Mouse (Mus musculus) activated CD4-positive, CD25-positive, alpha-beta regulatory T cell, adult 4 months (primary cell): Measurements from ENCODE around the gene Rcor3. TPM values are rescaled to one million over a fixed set of nuclear protein-coding genes. Genes with fewer than 3 reads are reported as not detected.

ENCODE experiments used
- ATAC-seq: one replicate; pipeline ENCODE4 v1.8.0; 2017
- polyA plus RNA-seq, 2 experiments: library from polyadenylated mRNA; unstranded; fragments of 100-300 nt; shearing (Covaris generic); gene quantifications; one replicate each; pipeline ENCODE4 v1.2.1; 2017

Rcor3 gene
- polyA plus RNA-seq, 2 experiments from 2014 or later = 16.0 to 17.8 TPM

DNA sequence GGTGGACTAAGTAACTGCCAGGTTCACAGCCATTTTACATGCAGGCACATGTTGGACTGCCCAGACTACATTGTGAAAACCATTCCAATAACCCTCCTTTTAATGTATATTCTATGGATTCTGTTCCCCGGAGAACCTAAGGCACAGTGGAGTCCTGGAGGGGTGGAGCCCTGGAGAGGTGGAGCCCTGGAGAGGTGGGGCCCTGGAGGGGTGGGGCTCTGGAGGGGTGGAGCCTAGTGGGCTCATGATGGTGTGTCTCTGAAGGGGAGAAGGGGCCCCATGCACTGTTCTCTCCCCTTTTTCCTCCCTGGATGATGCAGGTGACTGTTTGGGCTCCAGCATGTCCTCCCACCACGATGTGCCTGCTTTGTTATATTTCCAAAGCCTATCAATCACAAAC is 69.7 kb downstream of the Rcor3 start:
- ATAC-seq = no peak

DNA sequence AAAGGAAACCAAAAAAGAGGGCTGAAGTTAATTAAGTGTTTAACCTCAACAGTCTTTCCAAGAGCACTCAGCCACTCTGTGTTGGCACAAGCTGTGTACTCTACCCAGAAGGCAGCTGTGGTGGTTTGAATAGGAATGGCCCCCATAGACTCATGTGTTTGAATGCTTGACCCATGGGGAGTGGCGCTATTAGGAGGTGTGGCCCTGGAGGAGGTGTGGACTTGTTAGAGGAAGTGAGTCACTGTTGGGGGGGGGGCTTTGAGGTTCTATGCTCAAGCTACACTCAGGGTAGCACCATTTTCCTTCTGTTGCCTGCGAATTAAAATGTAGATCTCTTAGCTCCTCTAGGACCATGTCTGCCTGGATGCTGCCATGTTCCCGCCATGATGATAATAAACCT is 70.9 kb downstream of the Rcor3 start:
- no peak for ATAC-seq

DNA sequence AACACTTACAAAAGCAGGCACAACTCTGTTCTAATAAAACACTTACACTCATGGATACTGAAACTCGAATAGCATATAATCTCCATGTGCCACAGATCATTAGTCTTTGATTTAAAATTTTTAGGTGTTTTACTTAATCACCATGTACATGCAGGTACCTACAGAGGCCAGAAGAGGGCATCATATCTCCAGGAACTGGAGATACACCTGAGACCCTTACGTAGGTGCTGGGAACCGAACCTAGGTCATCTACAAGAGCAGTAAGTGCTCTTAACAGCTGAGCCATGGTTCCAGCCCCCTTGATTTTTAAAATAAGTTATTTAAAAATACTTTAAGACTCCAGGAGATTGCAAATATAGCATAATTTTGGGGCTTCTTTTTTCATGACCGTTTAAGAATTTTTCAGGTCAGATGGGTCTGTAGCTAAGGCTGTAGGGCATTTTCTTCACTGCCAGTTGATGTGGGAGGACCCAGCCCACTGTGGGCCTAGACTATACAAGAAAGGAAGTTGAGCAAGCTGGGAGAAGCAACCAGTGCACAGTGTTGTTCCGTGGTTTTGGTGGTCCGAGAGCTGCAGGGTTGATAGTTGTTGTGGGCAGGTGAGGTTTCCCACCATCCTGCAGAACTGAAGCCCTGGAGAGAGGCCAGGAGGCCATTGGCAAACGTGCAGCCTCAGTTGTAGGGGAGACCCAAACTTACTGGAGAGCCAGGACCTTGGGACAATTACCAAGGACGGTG is 74.5 kb downstream of the Rcor3 start:
- ATAC-seq = no peak

DNA sequence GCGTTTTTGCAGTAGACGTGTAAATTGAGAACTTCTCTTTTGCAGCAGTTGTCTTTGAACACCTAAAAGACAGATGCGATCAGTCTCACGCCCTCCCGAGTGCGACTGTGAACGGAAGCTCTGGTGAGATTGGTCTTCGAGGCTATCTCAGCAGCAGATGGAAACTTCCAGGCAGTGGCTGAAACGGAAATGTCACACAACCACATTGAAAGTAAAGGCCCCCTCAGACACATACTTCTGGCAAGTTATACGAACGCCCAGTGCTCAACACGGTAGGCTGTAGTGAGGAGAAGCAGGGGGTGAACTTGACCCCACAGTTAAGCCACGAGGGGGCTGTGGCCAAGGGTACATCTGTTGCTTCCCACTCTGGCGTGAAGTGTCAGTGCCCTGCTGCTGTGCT is 75.2 kb downstream of the Rcor3 start:
- ATAC-seq = peak; percentile 77

DNA sequence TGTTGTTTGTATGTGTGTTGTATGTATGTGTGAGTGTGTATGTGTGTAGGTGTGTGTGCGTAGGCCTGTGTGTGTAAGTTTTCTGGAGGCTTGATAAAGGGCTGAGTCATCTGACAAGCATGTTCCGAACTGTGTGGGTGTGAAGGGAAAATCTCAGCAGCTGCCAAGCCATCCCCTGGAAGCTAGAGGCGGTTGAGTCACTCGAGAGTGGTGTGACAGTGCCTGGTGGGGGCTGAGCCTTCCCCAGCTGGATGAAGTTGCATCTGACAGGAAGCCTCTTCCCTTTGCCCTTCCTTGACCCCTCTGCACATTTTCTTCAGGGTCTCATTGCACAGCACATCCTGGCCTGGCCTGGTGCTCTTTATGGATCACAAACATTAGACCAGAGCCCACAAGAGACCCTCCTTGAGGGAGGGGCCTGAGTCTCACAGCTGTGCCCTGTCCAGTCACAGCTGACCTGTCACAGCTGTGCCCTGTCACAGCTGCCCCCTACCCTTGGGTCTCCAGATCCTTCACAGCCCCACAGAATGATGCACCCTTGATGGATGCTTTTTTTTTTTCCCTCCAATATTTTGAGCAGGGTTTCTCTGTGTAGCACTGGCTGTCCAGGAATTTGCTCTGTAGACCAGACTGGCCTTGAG is 76.1 kb downstream of the Rcor3 start:
- ATAC-seq = peak; percentile 55

DNA sequence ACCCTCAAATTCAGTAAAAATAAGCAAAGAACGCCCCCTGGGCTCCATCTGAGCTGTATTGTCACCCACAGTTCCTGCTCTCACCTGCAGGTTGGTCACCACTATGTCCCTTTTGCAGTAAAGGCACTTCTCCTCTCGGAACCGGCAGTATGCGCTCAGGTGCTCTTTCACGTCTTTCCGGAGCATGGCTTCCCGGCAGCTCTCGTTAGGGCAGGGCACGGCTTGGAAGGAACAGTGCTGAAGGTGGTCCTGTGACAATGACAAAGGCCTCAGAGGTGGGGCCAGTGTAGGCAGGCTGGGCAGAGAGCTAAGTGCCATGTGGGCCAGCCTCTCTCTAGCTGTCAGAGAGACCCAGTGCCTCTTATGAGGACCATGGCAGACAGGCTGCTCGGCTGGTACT is 79.0 kb downstream of the Rcor3 start:
- ATAC-seq = no peak

DNA sequence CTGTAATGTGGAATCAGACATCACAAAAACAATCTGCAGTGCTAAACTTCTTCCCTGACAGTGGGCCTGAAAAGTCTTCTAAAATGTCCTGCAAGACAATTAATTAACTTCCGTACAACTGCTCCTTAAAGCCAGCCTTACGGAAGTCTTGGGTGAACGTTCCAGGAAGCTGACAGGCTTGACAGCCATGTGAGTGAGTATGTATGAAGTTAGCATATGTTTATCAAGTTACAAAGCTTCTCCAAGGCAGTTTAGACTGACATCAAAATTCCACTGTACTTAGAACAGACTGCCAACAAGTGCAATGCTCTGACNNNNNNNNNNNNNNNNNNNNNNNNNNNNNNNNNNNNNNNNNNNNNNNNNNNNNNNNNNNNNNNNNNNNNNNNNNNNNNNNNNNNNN is 84.1 kb downstream of the Rcor3 start:
- ATAC-seq = no peak

DNA sequence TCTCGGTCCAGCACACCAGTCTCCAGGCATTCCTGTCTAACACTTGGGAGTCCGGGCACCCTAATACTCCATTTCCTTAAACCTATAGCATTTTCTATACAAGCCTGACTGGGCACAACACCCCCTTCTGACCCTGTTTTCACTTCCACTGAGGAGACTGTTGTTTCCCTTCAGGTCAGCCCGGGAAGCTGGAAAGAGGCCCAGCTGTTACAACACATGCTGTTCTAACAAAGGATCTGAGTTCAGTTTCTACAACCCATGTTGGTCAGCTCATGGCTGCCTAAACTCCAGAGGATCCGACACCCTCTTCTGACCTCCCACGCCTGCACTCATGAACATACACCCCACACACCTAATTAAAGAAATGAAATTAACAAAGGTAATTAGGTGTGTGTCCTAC is 84.9 kb downstream of the Rcor3 start:
- no peak for ATAC-seq

DNA sequence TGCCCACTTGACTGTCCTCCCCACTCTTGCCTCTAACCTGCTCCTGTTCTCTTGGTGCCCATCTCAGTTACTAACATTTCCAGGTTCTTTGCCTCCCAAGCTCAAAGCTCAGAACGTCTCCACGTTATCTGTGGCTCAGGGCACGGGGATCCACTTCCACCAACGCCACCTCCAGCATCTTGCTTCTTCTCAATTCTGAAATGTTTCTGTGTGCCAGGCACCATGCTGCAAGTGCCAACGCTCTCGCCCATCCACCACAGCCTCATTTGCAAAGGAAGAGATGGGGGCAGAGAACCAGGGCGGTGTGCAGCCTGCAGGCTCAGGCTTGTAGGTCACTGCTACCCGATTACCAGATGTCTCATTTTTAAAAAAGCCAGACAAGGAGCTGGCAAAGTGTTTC is 85.4 kb downstream of the Rcor3 start:
- ATAC-seq = no peak

Other genes starting within 250 kb of the Rcor3 start
- 1 to 10 TPM; 1.2 to 1.4 TPM for gene Slc30a1, start 231.3 kb downstream of the Rcor3 start, polyA plus RNA-seq
- gene Rd3, start 160.7 kb downstream of the Rcor3 start, polyA plus RNA-seq = under 1 TPM; 0.37 to 0.63 TPM
- gene Traf5, start 45.5 kb downstream of the Rcor3 start, polyA plus RNA-seq = 10 to 100 TPM; 54.1 to 58.9 TPM
- gene Kcnh1, start 52.7 kb upstream of the Rcor3 start, polyA plus RNA-seq = under 1 TPM in 1 of 2 experiments, not detected in 1; 0.19 TPM